8 mouse cellular contexts compared by ENCODE assay signal in the genomic region with DNA sequence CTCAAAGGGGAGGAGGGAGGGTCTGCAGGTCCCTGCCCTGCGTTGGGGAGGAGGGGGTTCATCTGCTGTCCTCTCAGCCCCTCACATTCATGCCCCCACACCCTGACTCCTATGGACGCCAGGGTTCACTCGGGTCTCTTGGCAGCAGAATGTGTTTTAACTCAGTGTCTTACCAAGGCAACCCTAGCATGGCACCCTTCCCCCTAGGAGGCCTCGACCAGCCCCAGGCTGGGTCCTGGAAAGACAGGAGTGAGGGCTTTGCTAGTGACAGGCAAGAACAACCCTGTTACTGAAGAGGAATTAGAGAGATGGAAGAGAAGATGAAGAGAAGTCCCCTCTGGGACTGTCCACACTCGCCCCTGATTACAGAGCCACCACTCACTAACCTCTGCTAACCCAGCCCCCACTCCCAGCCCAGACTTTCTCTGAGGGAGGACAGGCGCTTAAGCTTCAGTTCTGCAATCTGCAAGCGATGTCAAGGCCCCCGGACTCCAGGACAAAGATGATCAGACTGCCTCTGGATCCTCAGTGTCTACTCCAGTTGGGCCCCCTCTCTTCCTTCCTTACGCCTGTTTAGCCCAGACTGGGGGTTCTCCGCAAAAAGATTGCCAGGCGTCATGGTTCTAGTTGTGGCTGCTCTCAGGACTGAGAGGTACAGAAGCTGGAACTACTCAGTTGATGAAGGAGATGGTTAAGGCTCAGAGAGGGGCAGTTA. TPM values are rescaled to one million over a fixed set of nuclear protein-coding genes. Genes with fewer than 3 reads are reported as not detected.
DNase-seq lines count a peak whose midpoint lies in the region; ATAC-seq and TF ChIP-seq lines count a peak whose summit lies in the region.

No protein-coding gene starts in this region.

- TF ChIP-seq CTCF in bone marrow, adult 2 months (IDR thresholded peaks at IDR 0.05; ENCODE audit: control insufficient read depth, insufficient read depth, low read length), result no peak

- no peak overlapping the region for H3K27ac ChIP-seq in bone marrow, adult 2 months (ENCODE audit: control insufficient read depth, insufficient read depth, low read depth, low read length, poor library complexity)
- H3K27ac ChIP-seq in forebrain, embryonic 12.5 days, result no peak overlapping the region; the same call in 1 of the 2 replicates
- no peak overlapping the region for H3K27ac ChIP-seq in liver, embryonic 15.5 days (replicated peaks)

- H3K9me3 ChIP-seq in forebrain, embryonic 12.5 days, result no peaks in the 10 kb centered on the region
- no peaks in the 10 kb centered on the region for H3K9me3 ChIP-seq in liver, embryonic 15.5 days (replicated peaks)

- peaks cover 15% of the 10 kb centered on the region for H3K27me3 ChIP-seq in forebrain, embryonic 12.5 days
- peaks cover 32% of the 10 kb centered on the region for H3K27me3 ChIP-seq in liver, embryonic 15.5 days

- peak overlapping the region; percentile 82 for H3K4me3 ChIP-seq in bone marrow, adult 2 months (replicated peaks; ENCODE audit: control insufficient read depth, low read depth, low read length)
- H3K4me3 ChIP-seq in forebrain, embryonic 12.5 days (replicated peaks), result peak overlapping the region; percentile 78
- H3K4me3 ChIP-seq in liver, embryonic 15.5 days (replicated peaks), result peak overlapping the region; percentile 70

- H3K9ac ChIP-seq in forebrain, embryonic 12.5 days, result peak overlapping the region; percentile 70
- H3K9ac ChIP-seq in liver, embryonic 15.5 days, result no peak overlapping the region

- peak overlapping the region; percentile 82 for H3K4me2 ChIP-seq in forebrain, embryonic 12.5 days
- H3K4me2 ChIP-seq in liver, embryonic 15.5 days, result peak overlapping the region; percentile 90

- 61% methylated on average over 11 of the region's 11 CpGs for WGBS in bone marrow, adult 2 months
- WGBS in forebrain, embryonic 12.5 days, result 68% methylated on average over 11 of the region's 11 CpGs
- whole genome bisulfite sequencing in liver, embryonic 15.5 days (ENCODE audit: insufficient replicate concordance), result 45% methylated on average over 11 of the region's 11 CpGs

- no peak for TF ChIP-seq POLR2A in bone marrow, adult 2 months (IDR thresholded peaks at IDR 0.05; ENCODE audit: borderline replicate concordance, control insufficient read depth, low read depth, low read length)

- no peaks in the 10 kb centered on the region for H3K4me1 ChIP-seq in bone marrow, adult 2 months (ENCODE audit: control insufficient read depth, insufficient read depth, low read length)
- peaks cover 18% of the 10 kb centered on the region for H3K4me1 ChIP-seq in forebrain, embryonic 12.5 days
- peaks cover 25% of the 10 kb centered on the region for H3K4me1 ChIP-seq in liver, embryonic 15.5 days (replicated peaks)

- ATAC-seq in forebrain, embryonic 12.5 days (ENCODE audit: low FRiP score), result no peak
- ATAC-seq in liver, embryonic 15.5 days (ENCODE audit: insufficient read depth), result no peak

- peak; percentile 11 for DNase-seq in kidney, adult 11 months
- no peak for DNase-seq in kidney, postnatal 14 days
- DNase-seq in ovary, postnatal 10 days (ENCODE audit: low spot score), result no peak
- no peak for DNase-seq in layer of hippocampus, postnatal 36 days
- DNase-seq in retina, embryonic 14.5 days (ENCODE audit: low spot score), result no peak

- H3K36me3 ChIP-seq in forebrain, embryonic 12.5 days (replicated peaks), result no peaks in the 10 kb centered on the region
- H3K36me3 ChIP-seq in liver, embryonic 15.5 days (replicated peaks), result no peaks in the 10 kb centered on the region

RNA-seq across cellular contexts. Expression of a gene that starts 0.7 kb away (rescaled TPM):
- polyA plus RNA-seq in bone marrow, adult 2 months (2011; ENCODE audit: insufficient read depth, insufficient read length, low replicate concordance, missing spikeins), result 3.8 and 6.4 TPM in 2 replicates
- polyA plus RNA-seq in forebrain, embryonic 12.5 days (2016; fragmentation: Nextera tagmentation; extraction: Ambion mirVana), result 3.0 and 3.3 TPM in 2 replicates
- polyA plus RNA-seq in liver, embryonic 15.5 days (2015; fragmentation: Nextera tagmentation; extraction: Ambion mirVana), result 0.07 and 0.16 TPM in 2 replicates
- total RNA-seq in layer of hippocampus, postnatal 36 days (2021), result 10 to 100 TPM; 12.9 to 14.1 TPM

RNA-seq across cellular contexts. Expression of a gene that starts 1.0 kb away (rescaled TPM):
- 0.65 and 1.2 TPM in 2 replicates for polyA plus RNA-seq in bone marrow, adult 2 months (2011; ENCODE audit: insufficient read depth, insufficient read length, low replicate concordance, missing spikeins)
- 4.3 and 5.2 TPM in 2 replicates for polyA plus RNA-seq in forebrain, embryonic 12.5 days (2016; fragmentation: Nextera tagmentation; extraction: Ambion mirVana)
- 1.2 TPM in 2 replicates for polyA plus RNA-seq in liver, embryonic 15.5 days (2015; fragmentation: Nextera tagmentation; extraction: Ambion mirVana)
- total RNA-seq in layer of hippocampus, postnatal 36 days (2021), result 10 to 100 TPM; 13.8 to 15.6 TPM

RNA-seq across cellular contexts. Expression of a gene that starts 40.3 kb away (rescaled TPM):
- 48.7 and 59.1 TPM in 2 replicates for polyA plus RNA-seq in bone marrow, adult 2 months (2011; ENCODE audit: insufficient read depth, insufficient read length, low replicate concordance, missing spikeins)
- 35.4 and 36.4 TPM in 2 replicates for polyA plus RNA-seq in forebrain, embryonic 12.5 days (2016; fragmentation: Nextera tagmentation; extraction: Ambion mirVana)
- 31.0 and 31.8 TPM in 2 replicates for polyA plus RNA-seq in liver, embryonic 15.5 days (2015; fragmentation: Nextera tagmentation; extraction: Ambion mirVana)
- total RNA-seq in layer of hippocampus, postnatal 36 days (2021), result 10 to 100 TPM; 10.6 to 12.0 TPM
